Mouse (Mus musculus) gastrocnemius, adult 18-20 months (tissue): ENCODE measurements around the gene Syngr1. TPM values are rescaled to one million over a fixed set of nuclear protein-coding genes. Genes with fewer than 3 reads are reported as not detected.
A peak's percentile ranks its signal among the peaks of the same experiment; 100 is the strongest.

Experiments
- DNase-seq: peaks from one replicate; pipeline ENCODE4 v3.0.0; 2021; ENCODE audit warnings: low spot score
- total RNA-seq, 2 experiments: library from RNA; stranded (reverse); gene quantifications; 2 replicates each; pipeline ENCODE4 v1.2.3; 2021

The Syngr1 gene
- total RNA-seq, 2 experiments from 2014 or later, result 54.8 to 60.6 TPM

- no peak for DNase-seq
These were observed 52.6 kb downstream of the Syngr1 start for GRCm38 (mm10) chr15:80143760-80144159.

- peak; percentile 34 for DNase-seq
These were observed 54.3 kb downstream of the Syngr1 start for GRCm38 (mm10) chr15:80145397-80145796.

GRCm38 (mm10) chr15:80146153-80146552 lies 55.0 kb downstream of the Syngr1 start:
- DNase-seq, result no peak

DNA sequence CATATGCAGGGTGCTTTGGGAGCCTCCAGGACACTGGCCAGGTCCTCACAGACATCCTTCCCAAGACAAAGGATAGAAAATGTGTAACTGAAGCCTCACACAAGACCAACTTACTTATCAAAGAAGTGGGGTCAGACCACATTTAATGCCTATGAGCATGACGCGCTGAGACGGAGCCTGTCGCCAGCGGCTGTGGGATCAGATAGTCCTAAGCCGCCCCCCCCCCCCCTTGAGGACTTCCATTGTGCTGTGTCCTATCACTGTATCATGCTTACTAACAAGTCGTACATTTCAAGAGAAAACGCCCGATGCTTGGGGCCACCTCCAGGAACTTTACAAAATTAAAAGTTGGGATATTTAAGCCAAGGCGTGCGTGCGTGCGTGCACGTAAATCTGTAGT lies 56.0 kb downstream of the Syngr1 start:
- no peak for DNase-seq

DNA sequence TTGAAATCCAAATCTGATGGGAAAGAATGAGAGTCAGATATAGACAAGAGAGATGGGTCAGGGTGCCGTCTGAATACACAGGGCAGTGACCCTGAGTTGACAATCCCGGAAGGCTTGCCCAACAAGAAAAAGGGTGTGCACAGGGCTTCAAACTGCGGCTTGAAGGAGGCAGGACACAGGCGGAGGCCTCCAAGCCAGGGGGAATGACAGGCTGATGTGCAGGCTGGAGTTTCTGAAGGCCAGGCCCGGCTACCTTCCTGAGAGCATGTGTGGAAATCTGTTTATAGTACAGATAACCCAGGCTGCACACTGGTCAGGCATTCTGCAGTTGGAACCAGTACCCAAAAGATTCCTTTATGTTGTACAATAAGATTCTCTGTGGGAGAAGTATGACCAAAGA lies 56.4 kb downstream of the Syngr1 start:
- no peak for DNase-seq

DNA sequence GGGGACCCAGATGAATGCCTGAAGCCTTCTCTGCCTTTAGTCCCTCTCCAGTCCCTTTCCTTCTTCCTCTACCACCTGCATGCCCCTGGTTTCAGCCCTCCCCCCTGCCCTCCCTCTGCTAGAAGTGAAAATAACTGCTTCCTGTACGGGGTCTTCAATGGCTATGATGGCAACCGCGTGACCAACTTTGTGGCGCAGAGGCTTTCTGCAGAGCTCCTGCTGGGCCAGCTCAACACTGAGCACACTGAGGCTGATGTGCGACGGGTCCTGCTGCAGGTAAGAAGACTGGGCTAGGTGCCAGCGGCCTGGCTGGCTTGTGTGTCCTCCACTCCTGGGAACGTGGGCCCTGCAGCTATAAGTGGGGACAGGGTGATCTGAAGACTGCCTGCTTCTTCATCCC lies 57.4 kb downstream of the Syngr1 start:
- DNase-seq, result no peak

DNA sequence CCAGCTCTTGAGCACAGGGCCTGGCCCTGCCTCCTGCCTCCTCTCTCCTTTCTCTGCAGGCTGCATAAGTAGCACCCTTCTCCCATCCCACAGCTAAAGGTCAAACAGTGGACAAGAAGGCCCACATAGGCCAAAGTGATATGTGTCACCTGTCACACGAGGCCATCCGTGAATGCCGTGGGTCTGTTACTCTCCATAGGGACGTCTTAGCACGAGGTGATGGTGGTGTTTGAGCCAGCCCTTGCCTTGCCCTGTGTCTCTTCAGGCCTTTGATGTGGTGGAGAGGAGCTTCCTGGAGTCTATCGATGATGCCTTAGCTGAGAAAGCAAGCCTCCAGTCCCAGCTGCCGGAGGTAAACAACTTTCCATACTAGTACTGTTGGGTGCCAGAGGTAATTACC lies 58.4 kb downstream of the Syngr1 start:
- DNase-seq, result no peak

GRCm38 (mm10) chr15:80152663-80153062 lies 61.5 kb downstream of the Syngr1 start:
- DNase-seq, result no peak

DNA sequence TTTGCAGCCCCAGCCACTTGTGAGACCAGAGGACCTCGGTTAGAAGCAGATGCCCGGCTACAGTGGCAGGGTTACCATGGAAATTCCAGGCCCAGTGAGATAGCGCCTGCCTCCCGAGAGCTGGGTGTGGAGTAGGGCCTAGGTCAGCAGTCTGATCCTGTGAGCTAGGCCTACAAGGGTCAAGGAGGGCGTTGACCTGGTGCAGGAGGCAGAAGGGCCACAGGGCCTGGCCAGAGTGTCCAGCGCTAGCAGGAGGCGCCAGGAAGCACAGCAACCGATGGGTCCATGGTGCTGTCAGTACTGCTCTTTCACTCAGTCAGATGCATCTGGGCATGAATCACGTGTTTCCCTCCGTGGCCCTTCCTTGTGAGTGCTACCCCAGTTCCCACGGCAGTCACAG lies 62.6 kb downstream of the Syngr1 start:
- no peak for DNase-seq

- no peak for DNase-seq
These were observed 64.6 kb downstream of the Syngr1 start for GRCm38 (mm10) chr15:80155707-80156106.

DNA sequence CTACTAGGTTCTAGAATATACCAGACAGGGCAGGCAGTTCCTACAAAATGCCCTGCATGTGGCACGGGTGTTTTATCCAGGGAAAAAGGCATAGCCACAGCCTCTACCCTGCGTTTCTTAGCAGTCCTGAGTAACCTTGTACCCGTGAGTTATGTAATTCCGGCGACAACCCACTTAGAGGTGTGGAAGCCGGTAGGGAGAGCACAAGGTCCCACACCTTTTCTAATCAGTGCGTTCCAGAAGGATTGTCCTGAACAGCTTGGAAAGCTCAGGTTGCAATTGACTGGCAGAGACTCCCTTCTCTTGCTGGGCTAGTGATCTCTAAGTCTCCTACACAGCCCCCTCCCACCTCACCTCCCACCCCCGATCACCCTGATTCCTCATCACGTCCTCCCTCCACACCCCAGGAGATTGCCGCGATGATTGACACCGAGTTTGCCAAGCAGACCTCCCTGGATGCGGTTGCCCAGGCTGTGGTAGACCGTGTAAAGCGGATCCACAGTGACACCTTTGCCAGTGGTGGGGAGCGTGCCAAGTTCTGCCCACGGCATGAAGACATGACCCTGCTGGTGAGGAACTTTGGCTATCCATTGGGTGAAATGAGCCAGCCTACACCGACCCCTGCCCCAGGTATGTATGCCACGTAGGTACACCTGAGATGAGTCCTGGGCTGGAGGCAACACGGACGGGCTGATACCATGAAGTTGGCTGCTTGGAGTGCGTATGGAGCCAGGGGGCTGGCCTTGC lies 66.2 kb downstream of the Syngr1 start:
- no peak for DNase-seq

GRCm38 (mm10) chr15:80158001-80158706 lies 67.0 kb downstream of the Syngr1 start:
- DNase-seq, result no peak

DNA sequence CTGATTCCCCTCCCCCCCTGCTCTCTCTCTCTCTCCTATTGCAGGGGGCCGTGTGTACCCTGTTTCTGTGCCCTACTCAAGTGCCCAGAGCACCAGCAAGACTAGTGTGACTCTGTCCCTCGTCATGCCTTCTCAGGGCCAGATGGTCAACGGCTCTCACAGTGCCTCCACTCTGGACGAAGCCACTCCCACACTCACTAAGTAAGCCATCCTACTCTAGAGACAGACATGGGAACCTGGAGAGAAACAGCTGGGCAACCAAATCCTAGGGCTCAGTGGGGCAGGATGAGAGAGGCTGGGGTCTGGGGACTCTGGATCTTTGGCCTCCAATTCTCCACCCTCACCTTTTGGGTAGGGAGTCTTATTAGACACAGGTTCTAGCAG lies 67.6 kb downstream of the Syngr1 start:
- DNase-seq, result no peak

- DNase-seq, result no peak
These were observed 68.3 kb downstream of the Syngr1 start for GRCm38 (mm10) chr15:80159286-80159901.

GRCm38 (mm10) chr15:80160223-80160622 lies 69.1 kb downstream of the Syngr1 start:
- no peak for DNase-seq

- DNase-seq, result peak; percentile 33
These were observed 69.6 kb downstream of the Syngr1 start for GRCm38 (mm10) chr15:80160726-80161125.

DNA sequence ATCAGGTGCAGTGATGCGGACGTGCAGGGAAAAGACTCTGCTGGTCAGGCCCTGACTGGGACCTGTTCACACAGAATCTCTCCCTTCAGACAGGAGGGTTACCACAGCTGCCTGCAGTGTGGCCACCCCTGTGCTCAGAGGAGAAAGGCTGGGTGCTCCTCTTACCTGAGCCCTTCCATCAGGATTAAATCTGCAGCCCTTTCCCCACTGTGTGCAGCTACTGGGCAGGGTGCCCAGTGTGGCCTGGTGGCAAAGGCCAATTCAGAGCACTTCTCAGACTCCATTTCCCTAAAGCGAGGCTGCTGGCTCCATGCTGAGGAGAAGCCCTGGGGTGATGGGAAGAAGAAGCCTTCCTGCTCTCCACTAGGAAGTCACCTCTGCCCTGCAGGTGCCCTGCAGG lies 70.1 kb downstream of the Syngr1 start:
- no peak for DNase-seq

DNA sequence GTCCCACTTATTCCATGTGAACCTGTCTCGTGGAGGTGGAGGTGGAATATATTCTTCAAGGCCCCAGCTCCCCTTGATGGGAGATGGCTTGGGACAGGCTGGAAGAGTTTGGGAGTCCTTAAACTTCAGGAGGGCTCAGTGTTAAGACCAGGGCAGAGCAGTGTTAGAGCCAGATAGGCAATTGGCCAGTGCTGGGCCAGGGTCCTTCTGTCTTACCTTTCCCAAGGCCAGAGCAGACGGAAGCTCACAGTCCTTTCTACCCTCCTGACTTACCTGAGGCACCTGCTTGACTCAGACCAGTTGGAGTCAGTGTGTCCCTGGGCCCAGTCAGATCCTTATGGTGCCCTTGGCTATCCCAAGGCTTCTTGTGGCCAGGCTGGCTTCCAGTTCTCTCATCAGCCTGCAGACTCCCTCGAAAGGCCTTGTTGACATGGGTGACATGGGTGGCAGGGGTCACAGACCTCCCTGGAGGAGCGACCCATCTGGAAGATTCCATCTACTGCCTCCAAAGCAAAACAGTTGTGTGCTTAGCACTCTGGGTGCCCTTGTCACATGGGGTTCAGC lies 71.3 kb downstream of the Syngr1 start:
- no peak for DNase-seq

- DNase-seq, result no peak
These were observed 72.1 kb downstream of the Syngr1 start for GRCm38 (mm10) chr15:80163274-80163673.

- DNase-seq, result no peak
These were observed 72.6 kb downstream of the Syngr1 start for GRCm38 (mm10) chr15:80163716-80164115.

DNA sequence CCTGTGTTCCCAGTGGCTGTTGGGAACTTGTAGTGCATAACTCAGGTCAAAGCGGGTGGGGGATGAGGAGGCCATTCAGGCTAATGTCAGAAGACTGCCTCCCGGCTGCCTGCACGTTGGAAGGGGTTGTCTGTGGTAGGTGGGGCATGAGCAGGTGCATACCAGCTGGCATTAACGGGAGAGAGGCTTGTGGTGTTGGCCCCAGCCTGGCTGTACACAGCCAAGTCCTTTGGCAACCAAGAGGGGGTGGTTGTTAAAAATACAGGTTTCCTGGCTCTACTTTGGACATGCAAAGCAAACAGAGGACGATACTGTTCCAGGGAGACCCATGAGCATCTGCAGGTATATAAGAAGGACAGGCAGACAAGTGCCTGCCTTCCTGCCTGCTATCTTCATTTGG lies 74.3 kb downstream of the Syngr1 start:
- no peak for DNase-seq
